Mouse (Mus musculus) MEL (cell line): ENCODE results near the gene Aifm3.

Source experiments
- HCFC1 ChIP-seq: IDR thresholded peaks from 2 replicates; pipeline ENCODE4 v1.6.1; 2012; ENCODE audit warnings: low read depth, mild to moderate bottlenecking, inconsistent platforms, low read length, improper control_type of control experiment, moderate library complexity
- JUND ChIP-seq: IDR thresholded peaks from 2 replicates; pipeline ENCODE4 v1.6.1; 2011; ENCODE audit warnings: low read depth, mild to moderate bottlenecking, improper control_type of control experiment, low read length
- POLR2A ChIP-seq, 2 experiments: IDR thresholded peaks; 2 replicates each; pipeline ENCODE4 v1.6.1; 2011 to 2012; ENCODE audit warnings: low read length in 2 of 2, mild to moderate bottlenecking in 2 of 2, control low read depth in 1 of 2, improper control_type of control experiment in 1 of 2, low read depth in 1 of 2, moderate library complexity in 1 of 2; ENCODE audit not compliant: control insufficient read depth in 1 of 2, insufficient read depth in 1 of 2, poor library complexity in 1 of 2
- TCF12 ChIP-seq: IDR thresholded peaks from 2 replicates; pipeline ENCODE4 v1.6.1; 2014; ENCODE audit warnings: low read depth, mild to moderate bottlenecking, inconsistent platforms, low read length, improper control_type of control experiment, moderate library complexity
- ZMIZ1 ChIP-seq: IDR thresholded peaks from 2 replicates; pipeline ENCODE4 v1.6.1; 2012; ENCODE audit warnings: low read depth, mild to moderate bottlenecking, inconsistent platforms, low read length, improper control_type of control experiment, moderate library complexity

GRCm38 (mm10) chr16:17463184-17463583, 26.2 kb upstream of the Aifm3 start:
- TF ChIP-seq TCF12, result no peak
- TF ChIP-seq ZMIZ1, result no peak
- no peak for TF ChIP-seq POLR2A (IDR thresholded peaks at IDR 0.05; ENCODE audit: control insufficient read depth in 1 of 2, insufficient read depth in 1 of 2, low read depth in 1 of 2, low read length in 2 of 2, poor library complexity in 1 of 2)
- no peak for TF ChIP-seq JUND
- no peak for TF ChIP-seq HCFC1
